Mouse (Mus musculus): ENCODE measurements at regions not wholly inside any gene's neighbourhood (a gene's known extent, or its start where the extent isn't known, plus 50 kb on each side); places are given as distances from the start of the nearest gene placed in this dataset.

GRCm38 (mm10) chr2:48414596-48415481 lies 399.1 kb upstream of the Acvr2a start:
- ATAC-seq (replicated peaks; ENCODE audit: extremely low read depth, insufficient read depth, low FRiP score), result no peak
- H3K4me1 ChIP-seq (ENCODE audit: control insufficient read depth, insufficient read depth, low read length), result peaks cover 5% of the 10 kb centered on the region; the same call in 1 of the 2 replicates
- H3K27ac ChIP-seq (ENCODE audit: low read length), result no peak overlapping the region
- no peaks in the 10 kb centered on the region for H3K27me3 ChIP-seq (ENCODE audit: control insufficient read depth, insufficient read depth, low read length)
- H3K9ac ChIP-seq (ENCODE audit: low read length), result no peak overlapping the region
- H3K9me3 ChIP-seq (replicated peaks; ENCODE audit: control insufficient read depth, low read length), result no peaks in the 10 kb centered on the region
- H3K4me3 ChIP-seq (ENCODE audit: low read length), result no peak overlapping the region
- 82% methylated on average over 10 of the region's 10 CpGs for WGBS
- H3K4me2 ChIP-seq (ENCODE audit: low read depth, low read length), result no peak overlapping the region
- H3K36me3 ChIP-seq (ENCODE audit: control insufficient read depth, insufficient read depth), result no peaks in the 10 kb centered on the region

GRCm38 (mm10) chr2:48416207-48416750 lies 397.6 kb upstream of the Acvr2a start:
- H3K4me2 ChIP-seq (ENCODE audit: low read depth, low read length), result no peak overlapping the region
- H3K36me3 ChIP-seq (ENCODE audit: control insufficient read depth, insufficient read depth), result no peaks in the 10 kb centered on the region
- ATAC-seq (replicated peaks; ENCODE audit: extremely low read depth, insufficient read depth, low FRiP score), result no peak
- peaks cover 5% of the 10 kb centered on the region; the same call in 1 of the 2 replicates for H3K4me1 ChIP-seq (ENCODE audit: control insufficient read depth, insufficient read depth, low read length)
- no peaks in the 10 kb centered on the region for H3K9me3 ChIP-seq (replicated peaks; ENCODE audit: control insufficient read depth, low read length)
- WGBS, result 93% methylated on average over 3 of the region's 3 CpGs
- no peaks in the 10 kb centered on the region for H3K27me3 ChIP-seq (ENCODE audit: control insufficient read depth, insufficient read depth, low read length)
- no peak overlapping the region for H3K27ac ChIP-seq (ENCODE audit: low read length)
- no peak overlapping the region for H3K4me3 ChIP-seq (ENCODE audit: low read length)
- no peak overlapping the region for H3K9ac ChIP-seq (ENCODE audit: low read length)

- Histone ChIP-seq H3K36me3 (ENCODE audit: control insufficient read depth, insufficient read depth) (no peaks in the 10 kb centered on the region), H3K27ac (ENCODE audit: low read length) (peak overlapping the region; percentile 91), H3K9ac (ENCODE audit: low read length) (no peak overlapping the region), H3K27me3 (ENCODE audit: control insufficient read depth, insufficient read depth, low read length) (no peaks in the 10 kb centered on the region), H3K4me1 (ENCODE audit: control insufficient read depth, insufficient read depth, low read length) (peaks cover 5% of the 10 kb centered on the region; the same call in 1 of the 2 replicates), H3K9me3 (replicated peaks; ENCODE audit: control insufficient read depth, low read length) (no peaks in the 10 kb centered on the region), H3K4me3 (ENCODE audit: low read length) (no peak overlapping the region), H3K4me2 (ENCODE audit: low read depth, low read length) (no peak overlapping the region)
- WGBS, result 42% methylated on average over 4 of the region's 4 CpGs
- ATAC-seq (replicated peaks; ENCODE audit: extremely low read depth, insufficient read depth, low FRiP score), result peak; percentile 83
Measured at GRCm38 (mm10) chr2:48417000-48417596, 396.8 kb upstream of the Acvr2a start.

- ATAC-seq (replicated peaks; ENCODE audit: extremely low read depth, insufficient read depth, low FRiP score), result no peak
- 87% methylated on average over 3 of the region's 3 CpGs for WGBS
- Histone ChIP-seq H3K27ac (ENCODE audit: low read length) (no peak overlapping the region), H3K9me3 (replicated peaks; ENCODE audit: control insufficient read depth, low read length) (no peaks in the 10 kb centered on the region), H3K4me2 (ENCODE audit: low read depth, low read length) (no peak overlapping the region), H3K4me3 (ENCODE audit: low read length) (no peak overlapping the region), H3K36me3 (ENCODE audit: control insufficient read depth, insufficient read depth) (no peaks in the 10 kb centered on the region), H3K9ac (ENCODE audit: low read length) (no peak overlapping the region), H3K27me3 (ENCODE audit: control insufficient read depth, insufficient read depth, low read length) (no peaks in the 10 kb centered on the region), H3K4me1 (ENCODE audit: control insufficient read depth, insufficient read depth, low read length) (peaks cover 14% of the 10 kb centered on the region)
Measured at GRCm38 (mm10) chr2:48420791-48421190, 393.1 kb upstream of the Acvr2a start.

- Histone ChIP-seq H3K9me3 (replicated peaks; ENCODE audit: control insufficient read depth, low read length) (no peaks in the 10 kb centered on the region), H3K4me1 (ENCODE audit: control insufficient read depth, insufficient read depth, low read length) (peaks cover 9% of the 10 kb centered on the region), H3K27ac (ENCODE audit: low read length) (no peak overlapping the region)
Measured at GRCm38 (mm10) chr2:48423861-48424442, 390.0 kb upstream of the Acvr2a start.

GRCm38 (mm10) chr2:48424562-48424961 lies 389.3 kb upstream of the Acvr2a start:
- no peak overlapping the region for H3K9ac ChIP-seq (ENCODE audit: low read length)
- H3K4me3 ChIP-seq (ENCODE audit: low read length), result no peak overlapping the region
- no peak overlapping the region for H3K4me2 ChIP-seq (ENCODE audit: low read depth, low read length)
- ATAC-seq (replicated peaks; ENCODE audit: extremely low read depth, insufficient read depth, low FRiP score), result no peak
- H3K9me3 ChIP-seq (replicated peaks; ENCODE audit: control insufficient read depth, low read length), result no peaks in the 10 kb centered on the region
- H3K36me3 ChIP-seq (ENCODE audit: control insufficient read depth, insufficient read depth), result no peaks in the 10 kb centered on the region
- H3K27me3 ChIP-seq (ENCODE audit: control insufficient read depth, insufficient read depth, low read length), result no peaks in the 10 kb centered on the region
- 54% methylated on average over 9 of the region's 9 CpGs for WGBS
- H3K4me1 ChIP-seq (ENCODE audit: control insufficient read depth, insufficient read depth, low read length), result peaks cover 9% of the 10 kb centered on the region
- H3K27ac ChIP-seq (ENCODE audit: low read length), result no peak overlapping the region

More at GRCm38 (mm10) chr2:48423861-48424442, 390.0 kb upstream of the Acvr2a start:
- Histone ChIP-seq H3K4me2 (ENCODE audit: low read depth, low read length) (no peak overlapping the region), H3K9ac (ENCODE audit: low read length) (no peak overlapping the region), H3K36me3 (ENCODE audit: control insufficient read depth, insufficient read depth) (no peaks in the 10 kb centered on the region), H3K4me3 (ENCODE audit: low read length) (no peak overlapping the region), H3K27me3 (ENCODE audit: control insufficient read depth, insufficient read depth, low read length) (no peaks in the 10 kb centered on the region)
- ATAC-seq (replicated peaks; ENCODE audit: extremely low read depth, insufficient read depth, low FRiP score), result no peak
- WGBS, result 54% methylated on average over 9 of the region's 9 CpGs

- no peaks in the 10 kb centered on the region for H3K9me3 ChIP-seq (replicated peaks; ENCODE audit: control insufficient read depth, low read length)
- no peak overlapping the region for H3K27ac ChIP-seq (ENCODE audit: low read length)
- H3K4me3 ChIP-seq (ENCODE audit: low read length), result no peak overlapping the region
- 31% methylated on average over 12 of the region's 12 CpGs for WGBS
- no peaks in the 10 kb centered on the region for H3K27me3 ChIP-seq (ENCODE audit: control insufficient read depth, insufficient read depth, low read length)
- ATAC-seq (replicated peaks; ENCODE audit: extremely low read depth, insufficient read depth, low FRiP score), result no peak
- H3K36me3 ChIP-seq (ENCODE audit: control insufficient read depth, insufficient read depth), result no peaks in the 10 kb centered on the region
- H3K4me2 ChIP-seq (ENCODE audit: low read depth, low read length), result no peak overlapping the region
- no peak overlapping the region for H3K9ac ChIP-seq (ENCODE audit: low read length)
- peaks cover 9% of the 10 kb centered on the region for H3K4me1 ChIP-seq (ENCODE audit: control insufficient read depth, insufficient read depth, low read length)
Measured at GRCm38 (mm10) chr2:48425200-48426090, 388.5 kb upstream of the Acvr2a start.

- 71% methylated on average over 1 of the region's 1 CpGs for WGBS
- no peak overlapping the region for H3K4me2 ChIP-seq (ENCODE audit: low read depth, low read length)
- ATAC-seq (replicated peaks; ENCODE audit: extremely low read depth, insufficient read depth, low FRiP score), result no peak
Measured at GRCm38 (mm10) chr2:48432545-48432944, 381.4 kb upstream of the Acvr2a start.

More at GRCm38 (mm10) chr2:48432545-48432944, 381.4 kb upstream of the Acvr2a start:
- no peak overlapping the region for H3K4me3 ChIP-seq (ENCODE audit: low read length)
- H3K9ac ChIP-seq (ENCODE audit: low read length), result no peak overlapping the region
- H3K9me3 ChIP-seq (replicated peaks; ENCODE audit: control insufficient read depth, low read length), result no peaks in the 10 kb centered on the region
- H3K36me3 ChIP-seq (ENCODE audit: control insufficient read depth, insufficient read depth), result no peaks in the 10 kb centered on the region
- H3K27ac ChIP-seq (ENCODE audit: low read length), result no peak overlapping the region
- H3K4me1 ChIP-seq (ENCODE audit: control insufficient read depth, insufficient read depth, low read length), result no peaks in the 10 kb centered on the region
- no peaks in the 10 kb centered on the region for H3K27me3 ChIP-seq (ENCODE audit: control insufficient read depth, insufficient read depth, low read length)
